In genomic region chr16:45653009-45653933, GRCm38 (mm10) we compare ENCODE assay signal across 8 mouse cellular contexts. TPM values are rescaled to one million over a fixed set of nuclear protein-coding genes. Genes with fewer than 3 reads are reported as not detected.
A peak's percentile ranks its signal among the peaks of the same experiment; 100 is the strongest.
DNase-seq lines count a peak whose midpoint lies in the region; ATAC-seq lines count a peak whose summit lies in the region.

No protein-coding gene starts in this region.

- H3K9ac ChIP-seq in heart, embryonic 11.5 days (ENCODE audit: low read depth, low read length): peak overlapping the region; percentile 56

- intact Hi-C loops in heart, postnatal 14 days (cut with DNase I): no loop called here

- H3K36me3 ChIP-seq in heart, embryonic 11.5 days (ENCODE audit: control insufficient read depth, insufficient read depth, low read length): no peaks in the 10 kb centered on the region

- H3K9me3 ChIP-seq in heart, embryonic 11.5 days (replicated peaks; ENCODE audit: control insufficient read depth, low read length): no peaks in the 10 kb centered on the region

- WGBS in heart, embryonic 11.5 days (ENCODE audit: insufficient replicate concordance): 8% methylated on average over 17 of the region's 17 CpGs

- H3K4me3 ChIP-seq in heart, embryonic 11.5 days (ENCODE audit: low read depth, low read length): peak overlapping the region; percentile 41

- ATAC-seq in heart, embryonic 11.5 days (replicated peaks; ENCODE audit: insufficient number of reproducible peaks, low FRiP score, low TSS enrichment): no peak
- ATAC-seq in CD4-positive, CD25-positive, alpha-beta regulatory T cell, adult 4 months: peak; percentile 53
- ATAC-seq in granulocyte monocyte progenitor cell, adult 5-6 weeks (replicated peaks; ENCODE audit: poor library complexity, severe bottlenecking): peak; percentile 27; the same call in 1 of the 2 replicates
- 0 out of 2 replicates have a peak, but pooled peaks have one; percentile 17 for ATAC-seq in megakaryocyte, adult 5-6 weeks (ENCODE audit: poor library complexity, severe bottlenecking)
- no peak for ATAC-seq in erythroid progenitor cell, adult 5-6 weeks (replicated peaks; ENCODE audit: low FRiP score, poor library complexity, severe bottlenecking)

- peak overlapping the region; percentile 84 for H3K4me2 ChIP-seq in heart, embryonic 11.5 days

- 0 out of 2 replicates have a peak, but pooled peaks cover 6% of the 10 kb centered on the region for H3K27me3 ChIP-seq in heart, embryonic 11.5 days (ENCODE audit: control insufficient read depth, insufficient read depth, low read length)

- peaks cover 11% of the 10 kb centered on the region; the same call in 1 of the 2 replicates for H3K4me1 ChIP-seq in heart, embryonic 11.5 days (ENCODE audit: control insufficient read depth, insufficient read depth, low read length)

- no peak overlapping the region for H3K27ac ChIP-seq in heart, embryonic 11.5 days (ENCODE audit: low read depth, low read length)

- DNase-seq in heart, postnatal 14 days: no peak
- DNase-seq in ovary, postnatal 14 days (ENCODE audit: low spot score): no peak
- no peak for DNase-seq in right cerebral cortex, postnatal 4 days

RNA-seq across cellular contexts. Expression of gene BC016579, which starts 0.6 kb away (rescaled TPM):
- 0.17 and 0.19 TPM in 2 replicates for polyA plus RNA-seq in heart, embryonic 11.5 days (2014; fragmentation: Nextera tagmentation; extraction: Ambion mirVana)
- not detected for total RNA-seq in heart, postnatal 14 days (2021)
- under 1 TPM in 1 of 2 experiments, not detected in 1; 0.28 TPM for polyA plus RNA-seq in CD4-positive, CD25-positive, alpha-beta regulatory T cell, adult 4 months (2017; shearing (Covaris generic))
- 2.7 TPM in 1 of 2 replicates, not detected in the other for total RNA-seq in granulocyte monocyte progenitor cell, adult 5-6 weeks (2014; fragmentation: Nextera tagmentation)
- total RNA-seq in granulocyte monocyte progenitor cell, adult 5-6 weeks (2017): 0.13 and 0.46 TPM in 2 replicates
- total RNA-seq in megakaryocyte, adult 5-6 weeks (2015): 0.71 and 0.98 TPM in 2 replicates
- 0.07 TPM in 1 of 2 replicates, not detected in the other for total RNA-seq in megakaryocyte, adult 5-6 weeks (2017)
- total RNA-seq in erythroid progenitor cell, adult 5-6 weeks (2015; ENCODE audit: low replicate concordance): not detected in 2 replicates
- not detected in 2 replicates for total RNA-seq in erythroid progenitor cell, adult 5-6 weeks (2017; ENCODE audit: low replicate concordance)

RNA-seq across cellular contexts. Expression of gene Tmprss7, which starts 40.2 kb away (rescaled TPM):
- 0.09 and 0.31 TPM in 2 replicates for polyA plus RNA-seq in heart, embryonic 11.5 days (2014; fragmentation: Nextera tagmentation; extraction: Ambion mirVana)
- not detected for total RNA-seq in heart, postnatal 14 days (2021)
- polyA plus RNA-seq in CD4-positive, CD25-positive, alpha-beta regulatory T cell, adult 4 months (2017; shearing (Covaris generic)): not detected
- total RNA-seq in granulocyte monocyte progenitor cell, adult 5-6 weeks (2014; fragmentation: Nextera tagmentation): 1.1 TPM in 1 of 2 replicates, not detected in the other
- total RNA-seq in granulocyte monocyte progenitor cell, adult 5-6 weeks (2017): 0.21 and 0.30 TPM in 2 replicates
- not detected in 2 replicates for total RNA-seq in megakaryocyte, adult 5-6 weeks (2015)
- 0.04 and 0.11 TPM in 2 replicates for total RNA-seq in megakaryocyte, adult 5-6 weeks (2017)
- not detected in 2 replicates for total RNA-seq in erythroid progenitor cell, adult 5-6 weeks (2015; ENCODE audit: low replicate concordance)
- total RNA-seq in erythroid progenitor cell, adult 5-6 weeks (2017; ENCODE audit: low replicate concordance): not detected in 2 replicates

RNA-seq across cellular contexts. Expression of gene Gcsam, which starts 43.1 kb away (rescaled TPM):
- 0.16 and 0.28 TPM in 2 replicates for polyA plus RNA-seq in heart, embryonic 11.5 days (2014; fragmentation: Nextera tagmentation; extraction: Ambion mirVana)
- under 1 TPM; 0.12 to 0.19 TPM for total RNA-seq in heart, postnatal 14 days (2021)
- polyA plus RNA-seq in CD4-positive, CD25-positive, alpha-beta regulatory T cell, adult 4 months (2017; shearing (Covaris generic)): under 1 TPM in 1 of 2 experiments, not detected in 1; 0.62 TPM
- not detected in 2 replicates for total RNA-seq in granulocyte monocyte progenitor cell, adult 5-6 weeks (2014; fragmentation: Nextera tagmentation)
- 0.04 TPM in 1 of 2 replicates, not detected in the other for total RNA-seq in granulocyte monocyte progenitor cell, adult 5-6 weeks (2017)
- not detected in 2 replicates for total RNA-seq in megakaryocyte, adult 5-6 weeks (2015)
- total RNA-seq in megakaryocyte, adult 5-6 weeks (2017): not detected in 2 replicates
- total RNA-seq in erythroid progenitor cell, adult 5-6 weeks (2015; ENCODE audit: low replicate concordance): not detected in 2 replicates
- total RNA-seq in erythroid progenitor cell, adult 5-6 weeks (2017; ENCODE audit: low replicate concordance): not detected in 2 replicates

Comparison
In these comparisons a context has a peak if more than half of its experiments do, and no peak if none do; other contexts are left out.
1. ATAC-seq: peak in CD4-positive, CD25-positive, alpha-beta regulatory T cell, adult 4 months (single experiment), granulocyte monocyte progenitor cell, adult 5-6 weeks (single experiment) and megakaryocyte, adult 5-6 weeks (single experiment); none in heart, embryonic 11.5 days (single experiment) and erythroid progenitor cell, adult 5-6 weeks (single experiment).